Mouse (Mus musculus) bone marrow, adult 2 months (tissue): ENCODE results near the gene Irf5. TPM values are rescaled to one million over a fixed set of nuclear protein-coding genes. Genes with fewer than 3 reads are reported as not detected.

Experiments used
- H3K27ac ChIP-seq: fragments of 200-500 bp; 2 replicates; pipeline ENCODE4 v1.5.1; 2012; ENCODE audit warnings: low read depth, mild to moderate bottlenecking, control low read depth, inconsistent platforms, low read length; ENCODE audit not compliant: control insufficient read depth, poor library complexity, insufficient read depth
- H3K4me1 ChIP-seq: fragments of 200-500 bp; 2 replicates; pipeline ENCODE4 v1.6.1; 2011; ENCODE audit warnings: low read length; ENCODE audit not compliant: control insufficient read depth, insufficient read depth
- H3K4me3 ChIP-seq: fragments of 200-500 bp; replicated peaks from 2 replicates; pipeline ENCODE3; 2011; ENCODE audit warnings: mild to moderate bottlenecking, low read depth, low read length, control low read depth; ENCODE audit not compliant: control insufficient read depth
- CTCF ChIP-seq: fragments of 200-500 bp; IDR thresholded peaks from 2 replicates; pipeline ENCODE4 v1.5.1; 2011; ENCODE audit warnings: low read length, control low read depth; ENCODE audit not compliant: control insufficient read depth, insufficient read depth
- POLR2A ChIP-seq: fragments of 200-500 bp; IDR thresholded peaks from 2 replicates; pipeline ENCODE4 v1.6.1; 2011; ENCODE audit warnings: low read depth, mild to moderate bottlenecking, control low read depth, low read length, borderline replicate concordance; ENCODE audit not compliant: control insufficient read depth
- WGBS: fragments of 180-500 bp; shearing (Covaris S2); methylation state at CpG from one replicate; pipeline ENCODE4 v1.1.7; 2018; 5-methylcytosine and 5-hydroxymethylcytosine counted together
- polyA plus RNA-seq: library from polyadenylated mRNA; stranded (reverse); fragments of >200 nt; gene quantifications from 2 replicates; pipeline ENCODE4 v1.2.4, GENCODE M21; 2011; ENCODE audit warnings: low replicate concordance; ENCODE audit not compliant: missing spikeins, insufficient read depth, insufficient read length

Gene Irf5
- polyA plus RNA-seq, 1 experiment: 47.1 TPM

GRCm38 (mm10) chr6:29523301-29524033 is 3.0 kb upstream of the Irf5 start:
- H3K27ac ChIP-seq: peak overlapping the region; percentile 79
- TF ChIP-seq CTCF (no peak), POLR2A (no peak)
- H3K4me3 ChIP-seq: no peak overlapping the region

GRCm38 (mm10) chr6:29524034-29524489 is 2.4 kb upstream of the Irf5 start:
- Histone ChIP-seq H3K4me1 (peaks cover 2% of the 10 kb centered on the region), H3K27ac (peak overlapping the region; percentile 79), H3K4me3 (no peak overlapping the region)
- TF ChIP-seq CTCF (no peak), POLR2A (no peak)
- WGBS: 9% methylated on average over 6 of the region's 6 CpGs

More at GRCm38 (mm10) chr6:29523301-29524033, 3.0 kb upstream of the Irf5 start:
- peaks cover 2% of the 10 kb centered on the region for H3K4me1 ChIP-seq
- WGBS: 32% methylated on average over 12 of the region's 12 CpGs

GRCm38 (mm10) chr6:29525256-29525655 is 1.2 kb upstream of the Irf5 start:
- Histone ChIP-seq H3K4me3 (no peak overlapping the region), H3K4me1 (peaks cover 6% of the 10 kb centered on the region), H3K27ac (no peak overlapping the region)
- 72% methylated on average over 6 of the region's 6 CpGs for WGBS
- TF ChIP-seq CTCF (peak; percentile 42), POLR2A (no peak)

GRCm38 (mm10) chr6:29527361-29528164 is 1.1 kb downstream of the Irf5 start:
- no peak for TF ChIP-seq POLR2A
- peak overlapping the region; percentile 88 for H3K27ac ChIP-seq
- peaks cover 6% of the 10 kb centered on the region for H3K4me1 ChIP-seq
- H3K4me3 ChIP-seq: peak overlapping the region; percentile 84
- WGBS: 4% methylated on average over 34 of the region's 34 CpGs

GRCm38 (mm10) chr6:29528165-29528505 is 1.7 kb downstream of the Irf5 start:
- Histone ChIP-seq H3K27ac (peak overlapping the region; percentile 78), H3K4me1 (peaks cover 6% of the 10 kb centered on the region), H3K4me3 (peak overlapping the region; percentile 84)
- 7% methylated on average over 8 of the region's 8 CpGs for WGBS
- TF ChIP-seq CTCF (no peak), POLR2A (no peak)

- WGBS: 5% methylated on average over 13 of the region's 13 CpGs
- TF ChIP-seq CTCF (no peak), POLR2A (no peak)
- Histone ChIP-seq H3K4me1 (peaks cover 5% of the 10 kb centered on the region), H3K4me3 (peak overlapping the region; percentile 84), H3K27ac (peak overlapping the region; percentile 78)
Observed at GRCm38 (mm10) chr6:29528561-29529443, 2.4 kb downstream of the Irf5 start.

GRCm38 (mm10) chr6:29529444-29529820 is 3.0 kb downstream of the Irf5 start:
- Histone ChIP-seq H3K4me3 (peak overlapping the region; percentile 84), H3K4me1 (peaks cover 4% of the 10 kb centered on the region; the same call in 1 of the 2 replicates), H3K27ac (peak overlapping the region; percentile 78)
- 0% methylated on average over 2 of the region's 2 CpGs for WGBS
- TF ChIP-seq POLR2A (no peak), CTCF (no peak)
